Mouse (Mus musculus) R1 (cell line): ENCODE results near the gene Shroom1.

Experiments
- DNase-seq: peaks from one replicate; pipeline ENCODE4 v3.0.0-alpha.2; 2018; ENCODE audit warnings: low read depth, low spot score

Gene Shroom1

GRCm38 (mm10) chr11:53446183-53446582 is 10.8 kb upstream of the Shroom1 start:
- no peak for DNase-seq

DNA sequence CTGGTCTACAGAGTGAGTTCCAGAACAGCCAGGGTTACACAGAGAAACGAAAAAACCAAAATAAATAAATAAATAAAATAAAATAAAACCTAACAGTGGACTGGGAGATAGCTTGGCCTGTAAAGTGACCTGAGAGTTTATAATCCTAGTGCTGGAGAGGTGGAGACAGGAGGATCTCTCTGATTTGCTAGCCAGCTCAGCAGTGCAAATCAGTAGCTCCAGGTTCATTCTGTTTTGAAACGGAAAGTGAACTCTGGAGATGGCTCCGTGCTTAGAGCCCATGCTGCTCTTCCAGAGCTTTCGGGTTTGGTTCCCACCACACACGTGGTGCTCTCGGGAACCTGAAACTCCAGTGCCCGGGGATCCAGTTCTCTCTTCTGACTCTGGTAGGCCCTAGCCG is 9.0 kb upstream of the Shroom1 start:
- DNase-seq, result no peak

DNA sequence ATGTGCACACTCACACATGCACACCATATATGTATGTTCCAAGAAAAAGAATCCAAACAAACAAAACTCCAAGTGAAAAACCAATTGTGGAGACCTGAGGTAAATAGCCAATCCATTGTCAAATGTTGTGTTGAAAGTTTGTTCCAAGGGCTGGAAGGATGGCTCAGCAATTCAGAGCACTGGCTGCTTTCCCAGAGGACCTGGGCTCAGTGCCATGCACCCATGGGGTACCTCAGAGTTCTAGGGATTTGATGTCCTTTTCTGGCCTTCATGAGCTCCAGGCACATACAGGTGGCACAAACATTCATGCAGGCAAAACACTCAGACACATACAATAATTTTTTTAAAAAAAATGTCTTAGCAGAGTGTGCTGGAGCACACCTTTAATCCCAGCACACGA is 8.5 kb upstream of the Shroom1 start:
- no peak for DNase-seq

DNA sequence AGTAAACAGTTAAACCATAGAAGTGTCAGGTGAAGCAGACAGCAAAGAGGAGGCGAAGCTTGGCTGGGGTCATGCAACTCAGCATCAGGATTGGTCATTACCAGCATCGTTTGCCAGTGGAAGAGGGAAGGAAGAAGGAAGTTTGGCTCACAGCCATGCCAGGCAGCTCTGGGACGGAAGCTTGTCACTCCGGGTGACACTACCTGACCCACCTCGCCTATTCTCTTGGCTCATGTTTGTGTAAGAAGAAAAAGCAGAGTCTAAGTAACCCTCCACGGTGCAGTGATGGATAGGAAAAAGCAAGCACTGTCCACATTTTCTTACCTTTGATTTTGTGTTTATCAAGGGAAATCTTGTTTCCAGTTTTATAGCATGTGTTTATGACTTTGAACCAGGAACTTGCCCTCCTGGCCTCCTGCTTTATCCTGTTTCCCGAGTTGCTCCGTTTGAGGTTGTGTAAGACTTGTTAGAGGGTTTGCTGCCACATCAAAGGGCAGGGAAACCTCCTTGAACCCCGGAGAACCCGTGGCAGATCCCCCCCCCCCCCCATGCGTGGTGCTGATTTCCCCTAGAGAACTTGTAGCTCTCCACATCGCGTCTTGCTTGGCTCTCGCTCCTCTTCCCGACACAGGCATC is 6.8 kb upstream of the Shroom1 start:
- DNase-seq, result no peak

DNA sequence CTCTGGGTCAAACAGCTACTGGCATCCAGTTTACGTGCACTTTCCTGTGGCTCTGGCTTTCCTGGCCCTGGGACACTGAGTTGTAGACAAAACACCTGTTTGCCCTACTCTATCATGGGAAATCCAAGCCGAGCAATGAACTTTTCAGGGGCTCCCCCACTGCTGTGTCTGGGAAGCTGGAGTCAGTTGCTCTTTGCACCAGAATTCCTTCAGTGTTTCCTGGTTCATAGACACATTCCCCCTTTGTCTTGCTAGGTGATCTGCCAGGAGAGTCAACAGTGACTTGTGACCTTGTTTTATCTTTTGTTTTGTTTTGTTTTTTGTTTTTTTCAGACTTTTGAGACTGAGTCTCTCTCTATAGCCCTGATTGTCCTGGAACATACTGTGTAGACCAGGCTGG is 5.6 kb upstream of the Shroom1 start:
- DNase-seq, result no peak

DNA sequence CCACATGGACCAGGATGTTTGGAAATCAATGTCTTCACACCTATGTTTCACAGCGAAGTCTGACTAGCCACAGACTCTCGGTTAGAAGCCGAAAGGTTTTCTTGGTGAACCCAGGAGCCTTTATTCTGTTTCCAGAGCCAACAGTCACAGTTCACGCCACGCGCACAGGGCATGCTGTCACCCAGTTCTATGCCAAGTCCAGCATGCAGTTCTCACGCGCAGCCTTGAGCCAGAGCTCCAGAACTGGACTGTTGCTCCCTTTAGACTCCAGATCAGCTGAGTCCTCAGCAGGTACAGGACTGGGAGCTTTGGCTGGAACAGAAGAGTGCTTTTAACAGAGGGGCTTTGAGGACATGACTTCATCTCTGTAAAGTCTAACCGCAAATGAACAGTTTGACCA is 4.6 kb upstream of the Shroom1 start:
- no peak for DNase-seq

DNA sequence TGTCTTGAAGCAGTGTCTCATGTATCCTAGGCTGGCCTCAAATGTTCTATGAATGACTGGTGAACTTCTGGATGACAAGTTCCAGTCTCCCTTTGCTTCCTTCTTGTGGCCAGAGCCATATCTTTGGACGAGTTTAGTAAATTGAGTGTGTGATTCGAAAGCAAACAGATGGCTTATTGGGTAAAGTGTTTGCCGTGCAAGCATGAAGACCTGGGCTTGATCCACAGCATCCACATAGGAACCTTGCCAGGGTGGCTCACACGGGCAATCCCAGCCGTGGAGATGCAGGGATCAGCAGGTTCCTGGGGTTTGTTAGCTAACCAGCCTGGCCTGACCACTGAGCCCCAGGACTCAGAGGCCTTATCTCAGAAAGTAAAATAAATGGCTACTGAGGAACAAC is 4.0 kb upstream of the Shroom1 start:
- DNase-seq, result no peak

DNA sequence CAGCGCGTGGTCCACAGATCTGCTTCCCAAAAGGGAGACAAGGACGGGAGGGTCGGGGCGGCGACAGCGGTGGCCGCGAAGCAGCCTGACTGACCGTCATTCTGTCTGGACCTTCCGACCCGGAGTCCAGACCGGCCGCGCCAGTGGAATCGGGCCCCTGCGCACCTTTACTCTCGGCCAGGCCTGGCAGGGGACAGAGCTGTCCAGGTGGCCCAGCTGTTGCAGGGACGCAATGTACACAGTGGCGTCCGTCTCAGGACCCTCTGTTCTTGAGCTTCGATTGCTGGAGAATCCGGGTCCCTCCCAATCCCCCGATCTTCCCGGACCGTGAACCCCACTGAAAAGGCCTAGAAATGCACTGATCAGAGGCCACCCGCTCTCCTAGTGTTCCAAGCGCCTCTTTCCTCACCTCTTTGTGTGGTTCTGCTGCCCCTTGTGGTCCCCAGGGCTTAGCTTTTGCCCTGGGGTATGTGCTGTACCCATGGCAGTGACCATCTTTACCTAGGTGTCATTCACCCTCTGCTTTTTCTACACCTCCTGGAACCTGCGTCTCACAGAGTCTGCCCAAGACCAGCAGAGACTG is 458 bp downstream of the Shroom1 start:
- peak; percentile 24 for DNase-seq

GRCm38 (mm10) chr11:53458996-53459395 is 2.0 kb downstream of the Shroom1 start:
- peak; percentile 78 for DNase-seq

DNA sequence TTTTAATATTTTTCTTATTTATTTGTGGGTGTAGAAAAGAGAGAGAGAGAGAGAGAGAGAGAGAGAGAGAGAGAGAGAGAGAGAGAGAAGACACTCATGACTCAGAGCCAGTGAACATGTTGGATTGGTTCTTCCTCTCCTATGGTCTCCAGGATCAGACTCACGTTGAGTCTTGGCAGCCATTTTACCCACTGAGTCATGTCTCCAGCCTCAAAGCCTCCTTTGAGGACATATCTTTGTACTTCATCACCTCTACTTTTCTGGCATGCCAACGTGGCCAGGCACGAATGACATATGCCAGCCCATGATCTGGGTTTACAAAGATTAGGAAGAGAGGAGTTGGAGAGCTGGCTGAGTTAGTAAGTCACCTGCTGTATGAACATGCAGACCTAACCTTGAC is 3.2 kb downstream of the Shroom1 start:
- DNase-seq, result no peak

GRCm38 (mm10) chr11:53461727-53462126 is 4.7 kb downstream of the Shroom1 start:
- DNase-seq, result no peak

DNA sequence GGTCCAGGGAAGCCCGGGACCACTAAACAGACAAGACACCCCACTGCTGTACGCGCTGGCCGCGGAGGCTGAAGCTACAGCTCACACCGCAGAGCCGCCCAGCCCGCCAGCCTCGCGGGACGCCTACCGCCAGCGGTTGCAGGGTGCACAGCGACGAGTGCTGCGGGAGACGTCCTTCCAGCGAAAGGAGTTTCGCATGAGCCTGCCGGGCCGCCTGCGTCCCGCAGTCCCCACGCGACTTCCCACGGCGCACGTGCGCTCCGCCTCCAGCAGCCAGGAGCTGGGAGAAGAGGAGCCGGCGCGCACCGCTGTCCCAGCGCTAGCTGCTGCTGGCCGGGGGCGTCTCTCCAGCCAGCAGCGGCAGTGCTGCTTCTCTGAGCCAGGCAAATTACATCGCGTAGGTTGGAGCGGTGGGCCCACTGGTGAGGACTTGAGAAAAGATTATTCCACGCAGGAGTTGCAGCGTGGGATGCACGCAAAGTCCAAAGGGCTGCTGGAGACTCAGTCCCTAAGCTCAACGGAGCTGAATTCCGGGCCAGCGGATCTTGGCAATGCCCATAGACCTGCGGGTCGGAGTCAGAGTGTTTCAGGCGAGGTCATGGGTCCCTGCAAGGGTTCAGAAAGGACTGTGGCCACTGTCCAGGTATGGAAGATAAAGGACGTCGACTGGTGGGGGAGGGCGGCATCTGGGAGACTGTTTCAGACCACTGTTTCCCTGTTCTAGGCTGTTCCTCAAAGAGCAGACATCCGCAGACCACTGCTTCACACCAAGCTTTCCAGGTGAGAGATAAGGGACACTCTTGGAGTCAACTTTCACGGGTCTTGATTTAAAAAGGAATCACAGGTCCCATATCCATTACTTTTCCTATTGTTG is 6.8 kb downstream of the Shroom1 start:
- peak; percentile 56 for DNase-seq

DNA sequence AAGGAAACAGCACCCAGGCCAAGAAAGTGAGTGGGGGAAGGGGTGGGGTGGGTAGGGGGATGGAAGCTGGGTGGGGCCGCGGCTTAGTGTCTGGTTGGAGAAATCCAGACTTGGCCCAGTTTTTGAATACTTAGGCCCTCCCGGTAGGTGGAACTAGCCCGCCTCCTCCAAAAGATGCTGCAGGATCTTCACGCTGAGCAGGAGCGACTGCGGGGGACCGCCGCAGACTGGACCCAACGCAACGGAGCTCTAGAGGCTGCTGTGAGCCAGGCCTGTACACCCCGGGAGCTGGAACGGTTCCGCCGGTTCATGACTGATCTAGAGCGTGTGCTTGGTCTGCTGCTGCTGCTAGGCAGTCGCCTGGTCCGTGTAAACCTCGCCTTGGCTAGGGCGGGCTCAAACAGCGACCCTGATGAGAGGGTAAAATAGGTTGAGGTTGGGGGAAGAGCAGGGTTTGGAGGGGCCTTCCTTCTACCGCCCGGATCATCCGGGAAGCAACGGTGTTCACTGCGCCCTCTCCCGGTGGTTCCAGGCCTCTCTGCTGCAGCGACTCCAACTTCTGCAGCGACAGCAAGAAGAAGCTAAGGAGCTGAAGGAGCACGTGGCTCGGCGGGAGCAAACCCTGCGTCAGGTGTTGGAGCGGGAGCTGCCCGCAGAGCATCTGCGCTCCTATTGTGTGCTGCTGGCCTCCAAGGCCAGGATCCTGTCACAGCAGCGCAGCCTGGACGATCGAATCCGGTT is 9.4 kb downstream of the Shroom1 start:
- DNase-seq, result peak; percentile 91

- DNase-seq, result no peak
Measured at GRCm38 (mm10) chr11:53469294-53469967, 12.4 kb downstream of the Shroom1 start.

GRCm38 (mm10) chr11:53469968-53470695 is 13.1 kb downstream of the Shroom1 start, which contains the start of gene Gm9837:
TSS of gene Gm9837 (minus strand) at chr11:53470479.
- DNase-seq, result peak; percentile 87

GRCm38 (mm10) chr11:53472709-53473108 is 15.7 kb downstream of the Shroom1 start:
- DNase-seq, result no peak

DNA sequence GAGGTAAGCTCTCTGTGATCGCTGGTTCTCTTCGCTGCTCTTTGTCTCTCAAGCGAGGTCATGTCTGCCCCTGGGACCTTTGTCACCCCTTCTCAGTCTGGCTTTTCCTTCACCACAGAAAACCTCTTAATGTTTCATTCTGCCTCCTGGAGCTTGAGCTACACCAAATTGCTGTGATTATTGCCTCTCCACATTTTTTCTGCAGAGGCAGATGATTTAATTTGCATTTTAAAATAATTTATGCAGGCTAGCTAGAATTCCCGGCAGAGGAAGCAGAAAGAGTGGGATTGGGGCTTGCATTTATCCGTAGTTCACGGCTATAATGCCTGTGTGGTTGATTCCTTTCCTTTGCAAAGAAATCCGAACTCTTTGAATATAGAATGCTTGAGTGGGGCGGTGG is 18.6 kb downstream of the Shroom1 start:
- DNase-seq, result no peak

- DNase-seq, result peak; percentile 16
Measured at GRCm38 (mm10) chr11:53477833-53478232, 20.8 kb downstream of the Shroom1 start.

GRCm38 (mm10) chr11:53478383-53479170 is 21.6 kb downstream of the Shroom1 start:
- peak; percentile 55 for DNase-seq
